Mouse (Mus musculus) forebrain, embryonic 14.5 days (tissue): ENCODE measurements around the gene Ralgps1. TPM values are rescaled to one million over a fixed set of nuclear protein-coding genes. Genes with fewer than 3 reads are reported as not detected.
A peak's percentile ranks its signal among the peaks of the same experiment; 100 is the strongest.
"Not testable (repeated sequence)": the region's sequence is repeated elsewhere in the genome, so short reads cannot be mapped to it uniquely, and the experiment has no call there.

Source experiments
- ATAC-seq: fragments of 200-750 bp; cut with Nextera tagmentation; 2 replicates; pipeline ENCODE4 v1.8.0; 2017; ENCODE audit warnings: mild to moderate bottlenecking, moderate library complexity
- DNase-seq: peaks from one replicate; pipeline ENCODE4 v3.0.0-alpha.2; 2015; ENCODE audit warnings: low spot score
- H3K27ac ChIP-seq: fragments of 300-500 bp; sonication (generic); 2 replicates; pipeline ENCODE4 v1.5.1; 2014; ENCODE audit warnings: low read depth, mild to moderate bottlenecking, control low read depth, low read length, moderate library complexity
- H3K27me3 ChIP-seq: fragments of 300-500 bp; sonication (generic); replicated peaks from 2 replicates; pipeline ENCODE4 v1.6.1; 2014; ENCODE audit warnings: low read length, control low read depth, mixed read lengths; ENCODE audit not compliant: control insufficient read depth, insufficient read depth
- H3K36me3 ChIP-seq: fragments of 300-500 bp; sonication (generic); 2 replicates; pipeline ENCODE4 v1.6.1; 2014; ENCODE audit warnings: low read length, control low read depth; ENCODE audit not compliant: control insufficient read depth, insufficient read depth
- H3K4me1 ChIP-seq: fragments of 300-500 bp; sonication (generic); 2 replicates; pipeline ENCODE4 v1.6.1; 2014; ENCODE audit warnings: antibody characterized with exemption, low read length, control low read depth; ENCODE audit not compliant: control insufficient read depth, insufficient read depth
- H3K4me2 ChIP-seq: fragments of 300-500 bp; sonication (generic); 2 replicates; pipeline ENCODE4 v1.6.1; 2014; ENCODE audit warnings: mild to moderate bottlenecking, control low read depth, low read length
- H3K4me3 ChIP-seq: fragments of 300-500 bp; sonication (generic); 2 replicates; pipeline ENCODE4 v1.5.1; 2014; ENCODE audit warnings: low read depth, low read length, control low read depth
- H3K9ac ChIP-seq: fragments of 300-500 bp; sonication (generic); 2 replicates; pipeline ENCODE4 v1.6.1; 2014; ENCODE audit warnings: mild to moderate bottlenecking, low read length, control low read depth, moderate library complexity
- H3K9me3 ChIP-seq: fragments of 300-500 bp; sonication (generic); replicated peaks from 2 replicates; pipeline ENCODE4 v1.6.1; 2016; ENCODE audit warnings: low read length, control low read depth, mixed read lengths; ENCODE audit not compliant: control insufficient read depth
- WGBS: fragments of 180-500 bp; shearing (Covaris S2); extraction: QIAGEN DNeasy Blood & Tissue Kit; methylation state at CpG from one replicate; pipeline ENCODE4 v1.1.7; 2014; 5-methylcytosine and 5-hydroxymethylcytosine counted together
- microRNA-seq: library from miRNA; unstranded; fragments of <30 nt; microRNA quantifications from one replicate; pipeline ENCODE4, GENCODE M21; 2016
- polyA plus RNA-seq: library from polyadenylated mRNA; unstranded; fragments of >200 nt; fragmentation: Nextera tagmentation; extraction: Ambion mirVana; gene quantifications from 2 replicates; pipeline ENCODE4 v1.2.1, GENCODE M21; 2014

The Ralgps1 gene
- polyA plus RNA-seq, 1 experiment from 2014 or later: 32.6 TPM

DNA sequence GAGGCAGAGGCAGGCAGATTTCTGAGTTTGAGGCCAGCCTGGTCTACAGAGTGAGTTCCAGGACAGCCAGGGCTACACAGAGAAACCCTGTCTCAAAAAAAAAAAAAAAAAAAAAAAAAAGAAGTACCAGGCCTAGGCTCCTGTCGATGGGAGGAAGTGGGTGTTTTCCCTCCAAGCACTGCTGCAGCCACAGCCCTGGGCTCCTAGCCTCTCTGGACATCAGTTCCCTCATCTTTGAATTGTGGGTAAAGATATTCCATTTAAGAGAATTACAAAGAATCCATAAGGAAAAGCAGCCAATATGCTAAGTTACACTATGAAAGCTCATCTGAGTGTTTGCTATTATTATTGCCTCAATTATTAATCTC, 281.3 kb downstream of the Ralgps1 start:
- 80% methylated on average over 1 of the region's 1 CpGs for WGBS

DNA sequence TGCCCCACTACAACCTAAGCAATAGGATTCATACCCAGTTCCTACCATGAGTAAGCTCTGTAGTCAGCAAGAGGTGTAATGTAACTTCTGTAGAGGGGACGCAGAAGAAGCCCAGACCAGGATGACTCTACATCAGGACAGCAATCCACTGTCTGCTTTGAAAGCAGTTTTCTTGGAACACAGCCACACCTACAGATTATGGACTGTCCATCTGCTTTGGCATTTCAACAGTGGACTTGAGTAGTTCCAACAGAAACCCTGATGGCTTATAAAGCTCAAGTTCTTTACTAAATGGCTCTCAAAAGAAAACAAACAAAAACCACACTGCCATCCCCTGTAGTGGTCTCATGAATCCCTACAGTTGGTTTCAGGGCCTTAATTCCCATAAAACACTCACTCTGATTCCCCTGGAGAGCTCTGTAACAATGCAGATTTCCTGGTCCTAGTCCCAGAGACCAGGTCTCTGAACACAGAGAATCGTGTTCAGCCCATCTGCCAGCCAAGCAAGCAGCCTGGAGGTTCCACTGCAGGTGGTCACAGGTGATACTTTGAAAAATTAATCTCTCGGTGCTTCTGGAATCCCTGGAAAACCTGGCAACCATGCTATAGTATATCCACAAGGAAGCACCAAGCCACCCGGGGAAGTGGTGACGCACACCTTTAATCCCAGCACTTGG, 281.8 kb downstream of the Ralgps1 start:
- no peak overlapping the region for H3K4me2 ChIP-seq
- H3K9me3 ChIP-seq: no peaks in the 10 kb centered on the region
- peaks cover 2% of the 10 kb centered on the region; the same call in 1 of the 2 replicates for H3K4me1 ChIP-seq
- H3K27ac ChIP-seq: no peak overlapping the region
- H3K4me3 ChIP-seq: no peak overlapping the region
- H3K9ac ChIP-seq: no peak overlapping the region
- no peaks in the 10 kb centered on the region for H3K27me3 ChIP-seq
- DNase-seq (no peak), ATAC-seq (no peak)
- H3K36me3 ChIP-seq: no peaks in the 10 kb centered on the region
- WGBS: 84% methylated on average over 5 of the region's 5 CpGs

More for the DNA sequence above, 281.3 kb downstream of the Ralgps1 start:
- H3K36me3 ChIP-seq, H3K9me3 ChIP-seq, H3K9ac ChIP-seq, ATAC-seq, H3K27me3 ChIP-seq, H3K27ac ChIP-seq, H3K4me1 ChIP-seq, DNase-seq, H3K4me2 ChIP-seq, H3K4me3 ChIP-seq: not testable (repeated sequence)

DNA sequence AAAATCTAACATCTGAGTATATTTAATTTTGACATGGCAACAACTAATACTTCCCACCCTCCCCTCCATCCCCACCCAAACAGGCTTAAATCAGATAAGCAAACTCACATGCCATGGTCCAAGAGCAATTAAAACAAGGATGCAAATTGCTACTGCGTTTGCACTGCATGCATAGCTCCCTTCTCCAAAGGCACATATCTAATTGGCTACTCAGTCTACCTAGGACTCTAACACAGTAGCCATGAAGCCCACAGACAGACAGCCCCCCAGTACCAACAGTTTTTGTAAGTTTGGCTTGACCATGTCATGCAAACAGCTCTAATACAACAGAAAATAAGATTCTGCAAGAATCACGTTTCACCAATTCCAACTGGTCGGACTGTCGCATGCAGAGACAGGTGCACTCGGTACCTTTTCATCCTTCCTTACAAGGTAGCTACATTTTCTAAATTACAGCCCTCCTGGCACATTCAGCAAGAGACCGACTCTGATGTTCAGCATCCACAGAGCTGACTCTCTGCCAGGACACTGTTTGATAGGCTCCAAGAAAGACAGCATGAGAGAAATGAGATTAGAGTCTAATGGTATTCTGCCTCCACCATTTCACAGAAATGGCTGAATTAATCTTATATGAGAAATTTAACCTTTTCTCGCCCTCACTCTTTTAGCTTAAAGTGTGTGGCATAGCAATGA, 284.5 kb downstream of the Ralgps1 start:
- peak; percentile 27 for DNase-seq
- H3K4me3 ChIP-seq: no peak overlapping the region
- ATAC-seq: no peak
- WGBS: 82% methylated on average over 7 of the region's 7 CpGs
- no peak overlapping the region for H3K27ac ChIP-seq
- no peak overlapping the region; the same call in 1 of the 2 replicates for H3K9ac ChIP-seq
- no peak overlapping the region for H3K4me2 ChIP-seq
- H3K9me3 ChIP-seq: no peaks in the 10 kb centered on the region
- peaks cover 2% of the 10 kb centered on the region; the same call in 1 of the 2 replicates for H3K4me1 ChIP-seq
- H3K27me3 ChIP-seq: no peaks in the 10 kb centered on the region
- no peaks in the 10 kb centered on the region for H3K36me3 ChIP-seq

DNA sequence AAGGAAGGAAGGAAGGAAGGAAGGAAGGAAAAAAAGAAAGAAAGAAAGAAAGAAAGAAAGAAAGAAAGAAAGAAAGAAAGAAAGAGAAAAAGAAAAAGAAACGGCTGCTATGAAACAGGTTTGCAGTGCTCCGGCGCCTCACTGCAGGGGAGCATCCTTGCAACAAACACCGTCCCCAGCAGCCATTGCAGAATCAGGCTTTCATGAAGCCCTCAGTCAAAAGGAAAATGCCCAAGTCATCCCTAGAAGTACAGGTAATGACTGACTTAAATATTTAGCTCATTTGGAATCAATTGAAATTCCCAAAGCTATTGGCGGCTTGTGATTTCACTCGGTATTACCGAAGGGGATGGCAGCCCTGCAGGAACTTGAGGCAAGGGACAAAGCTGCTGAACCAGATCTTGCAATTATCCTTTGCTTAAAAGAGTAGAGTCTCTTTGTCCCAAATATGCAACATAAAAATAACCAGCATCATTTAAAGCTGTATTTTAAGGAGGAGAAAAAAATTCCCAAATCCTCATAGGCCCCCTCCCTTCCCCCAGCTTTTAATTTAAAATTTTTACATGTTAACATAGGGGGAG, 285.2 kb downstream of the Ralgps1 start:
- Histone ChIP-seq H3K9ac (no peak overlapping the region), H3K36me3 (no peaks in the 10 kb centered on the region), H3K4me3 (no peak overlapping the region), H3K27me3 (no peaks in the 10 kb centered on the region), H3K27ac (no peak overlapping the region), H3K4me1 (peaks cover 1% of the 10 kb centered on the region; the same call in 1 of the 2 replicates), H3K9me3 (no peaks in the 10 kb centered on the region), H3K4me2 (no peak overlapping the region)
- WGBS: 29% methylated on average over 7 of the region's 7 CpGs
- ATAC-seq: no peak
- peak; percentile 14 for DNase-seq

DNA sequence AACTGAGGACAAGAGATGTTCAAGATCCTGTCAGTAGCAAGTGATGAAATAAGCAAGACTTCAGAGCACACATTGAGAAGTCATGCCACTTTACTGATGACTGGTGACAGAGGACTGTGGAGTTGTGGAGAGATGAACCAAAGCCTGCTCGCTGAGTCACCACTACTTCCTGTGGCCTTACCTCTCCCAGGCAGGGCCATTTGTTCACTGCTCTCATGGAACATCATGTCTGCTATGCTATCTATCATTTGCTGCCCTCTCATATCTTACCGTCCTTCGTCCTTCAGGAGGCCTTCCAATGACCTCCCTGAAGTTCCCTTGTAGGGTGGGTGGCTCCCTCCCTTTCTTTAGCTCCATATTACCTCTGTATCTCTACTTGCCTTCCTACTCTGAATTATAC, 287.1 kb downstream of the Ralgps1 start:
- ATAC-seq (no peak), DNase-seq (no peak)
- H3K27me3 ChIP-seq: no peaks in the 10 kb centered on the region
- H3K9me3 ChIP-seq: no peaks in the 10 kb centered on the region
- H3K36me3 ChIP-seq: no peaks in the 10 kb centered on the region
- 92% methylated on average over 3 of the region's 3 CpGs for WGBS
- H3K4me1 ChIP-seq: no peaks in the 10 kb centered on the region
- H3K27ac ChIP-seq: no peak overlapping the region
- H3K4me2 ChIP-seq: no peak overlapping the region
- H3K9ac ChIP-seq: no peak overlapping the region
- no peak overlapping the region for H3K4me3 ChIP-seq

Small RNA genes within 50 kb of the gene (microRNA-seq; reads per million reads assigned to microRNA genes)
- gene Gm25998: not detected

Other genes with a start within 250 kb of the Ralgps1 start
- gene Garnl3, start 239.8 kb downstream of the Ralgps1 start, polyA plus RNA-seq: 21.3 and 33.6 TPM in 2 replicates
- 8.0 and 12.0 TPM in 2 replicates for gene Angptl2, start 155.4 kb downstream of the Ralgps1 start, polyA plus RNA-seq
- gene Zbtb34, start 59.8 kb upstream of the Ralgps1 start, polyA plus RNA-seq: 5.1 and 6.3 TPM in 2 replicates
- 29.0 and 33.2 TPM in 2 replicates for gene Zbtb43, start 97.1 kb upstream of the Ralgps1 start, polyA plus RNA-seq